Mouse (Mus musculus) midbrain, postnatal 0 days (tissue): ENCODE measurements around the gene Cyb5b. TPM values are rescaled to one million over a fixed set of nuclear protein-coding genes. Genes with fewer than 3 reads are reported as not detected.
"Not testable (repeated sequence)": the region's sequence is repeated elsewhere in the genome, so short reads cannot be mapped to it uniquely, and the experiment has no call there.

Experiments
- ATAC-seq: fragments of 200-750 bp; cut with Nextera tagmentation; 2 replicates; pipeline ENCODE4 v1.8.0; 2017; ENCODE audit warnings: moderate number of reproducible peaks, mild to moderate bottlenecking, moderate TSS enrichment, moderate library complexity; ENCODE audit not compliant: low FRiP score
- DNase-seq: peaks from one replicate; pipeline ENCODE4 v3.0.0-alpha.2; 2015; ENCODE audit warnings: low spot score
- H3K27ac ChIP-seq: fragments of 300-500 bp; sonication (generic); 2 replicates; pipeline ENCODE4 v1.5.1; 2014; ENCODE audit warnings: low read depth, mild to moderate bottlenecking, low read length, mixed read lengths
- H3K27me3 ChIP-seq: fragments of 300-500 bp; sonication (generic); 2 replicates; pipeline ENCODE4 v1.6.1; 2014; ENCODE audit warnings: low read length, control low read depth, mixed read lengths; ENCODE audit not compliant: insufficient read depth
- H3K36me3 ChIP-seq: fragments of 300-500 bp; sonication (generic); 2 replicates; pipeline ENCODE4 v1.6.1; 2014; ENCODE audit warnings: low read length, control low read depth, mixed read lengths; ENCODE audit not compliant: insufficient read depth
- H3K4me1 ChIP-seq: fragments of 300-500 bp; sonication (generic); 2 replicates; pipeline ENCODE4 v1.6.1; 2014; ENCODE audit warnings: mild to moderate bottlenecking, control low read depth, antibody characterized with exemption, low read length, mixed read lengths; ENCODE audit not compliant: insufficient read depth
- H3K4me2 ChIP-seq: fragments of 300-500 bp; sonication (generic); 2 replicates; pipeline ENCODE4 v1.6.1; 2014; ENCODE audit warnings: low read depth, mild to moderate bottlenecking, low read length, mixed read lengths; ENCODE audit not compliant: poor library complexity, severe bottlenecking
- H3K4me3 ChIP-seq: fragments of 300-500 bp; sonication (generic); 2 replicates; pipeline ENCODE4 v1.5.1; 2014; ENCODE audit warnings: low read depth, mild to moderate bottlenecking, low read length, moderate library complexity
- H3K9ac ChIP-seq: fragments of 300-500 bp; sonication (generic); replicated peaks from 2 replicates; pipeline ENCODE4 v1.6.1; 2014; ENCODE audit warnings: mild to moderate bottlenecking, low read length, moderate library complexity, mixed read lengths; ENCODE audit not compliant: poor library complexity, severe bottlenecking
- H3K9me3 ChIP-seq: fragments of 300-500 bp; sonication (generic); 2 replicates; pipeline ENCODE4 v1.6.1; 2016; ENCODE audit warnings: low read length, control low read depth
- CTCF ChIP-seq: IDR thresholded peaks from 2 replicates; pipeline ENCODE4 v1.5.1; 2016; ENCODE audit warnings: antibody characterized with exemption, mild to moderate bottlenecking
- WGBS: fragments of 180-500 bp; shearing (Covaris S2); extraction: QIAGEN DNeasy Blood & Tissue Kit; methylation state at CpG from one replicate; pipeline ENCODE4 v1.1.7; 2014; 5-methylcytosine and 5-hydroxymethylcytosine counted together
- polyA plus RNA-seq: library from polyadenylated mRNA; unstranded; fragments of >200 nt; fragmentation: Nextera tagmentation; extraction: Ambion mirVana; gene quantifications from 2 replicates; pipeline ENCODE4 v1.2.1, GENCODE M21; 2015
- total RNA-seq: library from RNA; depleted of rRNA; stranded (reverse); fragments of >200 nt; gene quantifications from 2 replicates; pipeline ENCODE4 v1.2.3, GENCODE M21; 2014; rRNA removed

Cyb5b gene
- total RNA-seq (103 and 120 TPM in 2 replicates), polyA plus RNA-seq (89.7 and 91.4 TPM in 2 replicates)

DNA sequence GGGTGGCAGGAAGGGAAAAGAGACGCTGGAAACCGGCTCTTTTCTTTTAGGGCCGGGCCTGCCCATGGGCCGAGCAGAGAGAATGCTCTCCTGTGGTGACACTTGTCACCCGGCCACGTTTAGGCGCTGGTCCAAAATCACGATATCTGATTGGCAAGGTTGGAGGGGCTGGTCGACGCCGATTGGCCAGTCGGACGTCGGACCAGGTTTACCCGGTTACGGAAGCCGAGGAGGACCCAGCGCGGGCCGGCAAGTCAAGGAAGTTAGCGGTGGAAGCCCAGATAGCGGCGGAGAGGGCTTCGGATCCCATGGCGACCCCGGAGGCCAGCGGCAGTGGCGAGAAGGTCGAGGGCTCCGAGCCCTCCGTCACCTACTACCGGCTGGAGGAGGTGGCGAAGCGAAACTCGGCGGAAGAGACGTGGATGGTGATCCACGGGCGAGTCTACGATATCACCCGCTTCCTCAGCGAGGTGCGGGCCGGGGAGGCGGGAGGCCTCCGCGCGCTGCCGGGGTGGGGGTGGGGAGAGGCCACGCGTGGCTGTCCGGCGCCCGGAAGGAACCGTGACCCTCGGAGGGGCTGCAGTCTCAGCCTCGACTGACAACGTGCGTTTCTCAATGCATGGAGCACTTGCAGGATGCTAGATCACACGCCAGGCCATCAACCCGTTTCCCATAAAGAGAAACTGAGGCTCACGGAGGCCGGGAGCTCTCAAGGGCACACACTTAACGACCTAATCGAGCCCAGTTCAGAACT, at the start of gene Cyb5b:
TSS of gene Cyb5b (plus strand) at position 237 of the 754 bp plus-strand sequence.
- peak; percentile 97 for DNase-seq
- ATAC-seq, result peak; percentile 93

GRCm38 (mm10) chr8:107104547-107104946, 45.9 kb upstream of the Cyb5b start:
- Histone ChIP-seq H3K27ac (no peak overlapping the region), H3K4me1 (no peaks in the 10 kb centered on the region), H3K4me3 (no peak overlapping the region), H3K9me3 (no peaks in the 10 kb centered on the region), H3K36me3 (no peaks in the 10 kb centered on the region), H3K4me2 (no peak overlapping the region), H3K9ac (no peak overlapping the region), H3K27me3 (no peaks in the 10 kb centered on the region)
- 6% methylated on average over 4 of the region's 4 CpGs for WGBS
- peak; percentile 88 for TF ChIP-seq CTCF
- DNase-seq, result peak; percentile 74
- ATAC-seq, result no peak

More for the DNA sequence above, at the start of gene Cyb5b:
- no peaks in the 10 kb centered on the region for H3K9me3 ChIP-seq
- peak within 1 kb of the TSS; percentile 74 for H3K27ac ChIP-seq
- TF ChIP-seq CTCF, result no peak
- H3K4me2 ChIP-seq, result peak within 1 kb of the TSS; percentile 73
- H3K36me3 ChIP-seq, result 0 out of 2 replicates have a peak, but pooled peaks cover 3% of the 10 kb centered on the region
- H3K9ac ChIP-seq, result peak within 1 kb of the TSS; percentile 66
- no peaks in the 10 kb centered on the region for H3K27me3 ChIP-seq
- 0 out of 2 replicates have a peak, but pooled peaks cover 6% of the 10 kb centered on the region for H3K4me1 ChIP-seq
- peak within 1 kb of the TSS; percentile 87 for H3K4me3 ChIP-seq
- 1% methylated on average over 63 of the region's 65 CpGs for WGBS

DNA sequence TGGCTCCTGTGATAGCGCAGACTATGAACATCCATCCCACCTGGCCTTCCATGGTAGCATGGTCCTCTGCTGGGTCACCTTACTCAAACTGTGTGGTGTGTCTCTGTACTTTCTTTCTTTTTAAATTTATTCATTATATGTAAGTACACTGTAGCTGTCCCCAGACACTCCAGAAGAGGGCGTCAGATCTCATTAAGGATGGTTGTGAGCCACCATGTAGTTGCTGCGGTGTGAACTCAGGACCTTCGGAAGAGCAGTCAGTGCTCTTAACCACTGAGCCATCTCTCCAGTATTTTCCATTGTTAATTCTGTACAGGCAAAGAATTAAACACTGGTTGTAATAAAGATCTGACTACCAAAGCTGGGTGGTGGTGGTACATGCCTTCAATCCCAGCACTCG, 42.4 kb upstream of the Cyb5b start:
- H3K27me3 ChIP-seq, H3K4me3 ChIP-seq, H3K4me1 ChIP-seq, H3K9ac ChIP-seq, H3K27ac ChIP-seq, H3K9me3 ChIP-seq, H3K36me3 ChIP-seq, DNase-seq, ATAC-seq, H3K4me2 ChIP-seq: not testable (repeated sequence)
- WGBS, result 92% methylated on average over 5 of the region's 5 CpGs

DNA sequence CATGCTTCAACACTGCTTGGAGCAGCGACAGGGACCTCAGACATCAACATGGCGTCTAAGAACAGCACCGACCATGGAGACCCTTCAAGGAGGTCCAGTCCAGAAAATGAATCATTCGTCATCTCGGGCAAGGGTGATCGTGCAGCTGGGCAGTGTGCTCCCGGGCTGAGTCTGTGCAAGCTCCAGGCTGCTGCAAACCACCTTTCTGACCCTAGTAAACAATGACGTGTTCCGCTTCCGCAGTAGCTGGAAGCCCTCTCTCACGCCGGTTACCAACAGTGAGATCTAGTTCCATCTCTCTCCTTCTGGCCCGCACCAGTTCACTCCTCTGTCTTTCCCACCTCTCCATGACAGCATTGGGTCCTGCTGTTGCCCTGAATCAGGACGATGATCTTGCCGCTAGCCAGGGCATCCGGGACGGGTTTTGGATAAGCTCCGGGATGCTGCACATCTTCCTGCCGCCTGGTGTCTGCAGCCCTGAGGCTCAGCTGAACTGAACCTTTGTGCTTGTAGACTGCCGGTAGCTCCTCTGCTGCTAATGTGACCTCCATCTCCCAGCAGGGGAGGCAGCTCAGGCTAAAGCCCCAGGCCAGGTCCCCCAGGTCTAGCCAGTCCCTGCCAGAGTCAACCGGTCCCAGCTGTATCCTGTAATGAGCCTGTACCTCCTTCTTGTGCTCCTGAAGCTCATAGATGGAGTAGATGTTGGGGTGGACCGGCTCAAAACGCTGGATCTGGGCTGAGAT, 41.3 kb upstream of the Cyb5b start:
- no peaks in the 10 kb centered on the region for H3K9me3 ChIP-seq
- no peak overlapping the region for H3K27ac ChIP-seq
- DNase-seq (no peak), ATAC-seq (no peak)
- H3K4me3 ChIP-seq, result no peak overlapping the region
- no peaks in the 10 kb centered on the region for H3K27me3 ChIP-seq
- no peaks in the 10 kb centered on the region for H3K4me1 ChIP-seq
- H3K4me2 ChIP-seq, result no peak overlapping the region; the same call in 1 of the 2 replicates
- H3K36me3 ChIP-seq, result no peaks in the 10 kb centered on the region
- TF ChIP-seq CTCF, result no peak
- no peak overlapping the region for H3K9ac ChIP-seq
- WGBS, result 72% methylated on average over 23 of the region's 23 CpGs

DNA sequence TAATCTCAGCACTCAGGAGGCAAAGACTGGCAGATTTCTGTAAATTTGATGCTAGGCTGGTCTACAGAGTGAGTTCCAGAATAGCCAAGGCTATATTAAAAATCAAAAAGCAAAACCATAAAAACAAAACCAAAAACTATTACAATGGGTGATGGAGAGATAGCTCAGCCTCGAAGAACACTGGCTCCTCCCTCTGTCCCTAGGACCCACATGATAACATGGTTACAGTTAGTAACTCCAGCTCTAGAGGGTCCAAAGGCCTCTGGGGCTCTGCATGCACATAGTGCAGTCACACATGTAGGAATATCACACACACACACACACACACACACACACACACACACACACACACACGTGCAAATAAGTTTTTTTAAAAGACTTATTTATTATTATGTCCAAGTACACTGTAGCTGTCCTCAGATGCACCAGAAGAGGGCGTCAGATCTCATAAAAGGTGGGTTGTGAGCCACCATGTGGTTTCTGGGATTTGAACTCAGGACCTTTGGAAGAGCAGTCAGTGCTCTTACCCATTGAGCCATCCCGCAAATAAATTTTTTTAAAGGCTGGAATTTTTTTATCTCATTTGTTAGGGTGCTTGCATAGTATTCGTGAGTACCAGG, 40.5 kb upstream of the Cyb5b start:
- Histone ChIP-seq H3K4me2 (no peak overlapping the region), H3K36me3 (no peaks in the 10 kb centered on the region), H3K9me3 (no peaks in the 10 kb centered on the region), H3K27me3 (no peaks in the 10 kb centered on the region), H3K27ac (no peak overlapping the region), H3K4me3 (no peak overlapping the region), H3K4me1 (no peaks in the 10 kb centered on the region), H3K9ac (no peak overlapping the region)
- no peak for DNase-seq
- no peak for ATAC-seq
- WGBS, result 83% methylated on average over 5 of the region's 5 CpGs
- 0 out of 2 replicates have a peak, but pooled peaks have one; percentile 16 for TF ChIP-seq CTCF
